Mouse (Mus musculus): Measurements from ENCODE around the gene Arhgap17.

- no peak for TF ChIP-seq POLR2A (IDR thresholded peaks at IDR 0.05; ENCODE audit: control insufficient read depth in 1 of 2, insufficient read depth in 1 of 2, low read depth in 1 of 2, low read length in 2 of 2, poor library complexity in 1 of 2)
- no peak for TF ChIP-seq CTCF (IDR thresholded peaks at IDR 0.05 in 2 of 3, conservative IDR thresholded peaks at IDR 0.05 in 1 of 3; ENCODE audit: control insufficient read depth in 1 of 3, insufficient read depth in 1 of 3, low read depth in 2 of 3, low read length in 3 of 3, poor library complexity in 1 of 3, severe bottlenecking in 1 of 3)
- TF ChIP-seq ELF1 (IDR thresholded peaks at IDR 0.05; ENCODE audit: low read depth, low read length), result no peak
- no peak for TF ChIP-seq POLR2AphosphoS5 (IDR thresholded peaks at IDR 0.05; ENCODE audit: borderline replicate concordance, low read depth, low read length)
- no peak for TF ChIP-seq SMC3 (IDR thresholded peaks at IDR 0.05; ENCODE audit: low read depth, low read length)
- TF ChIP-seq GABPA (IDR thresholded peaks at IDR 0.05; ENCODE audit: low read depth, low read length), result no peak
- TF ChIP-seq POLR2AphosphoS2 (IDR thresholded peaks at IDR 0.05; ENCODE audit: low read length), result no peak
- no peak for TF ChIP-seq MAX (IDR thresholded peaks at IDR 0.05; ENCODE audit: low read length)
- TF ChIP-seq USF2 (IDR thresholded peaks at IDR 0.05; ENCODE audit: borderline replicate concordance in 1 of 2, insufficient read depth in 1 of 2, low read depth in 1 of 2, low read length in 2 of 2), result no peak
- TF ChIP-seq TCF12 (IDR thresholded peaks at IDR 0.05; ENCODE audit: low read depth, low read length), result no peak
- no peak for TF ChIP-seq ZNF384 (IDR thresholded peaks at IDR 0.05; ENCODE audit: low read depth, low read length)
- no peak for TF ChIP-seq UBTF (IDR thresholded peaks at IDR 0.05; ENCODE audit: borderline replicate concordance, insufficient read depth, low read depth, low read length)
- TF ChIP-seq TBP (IDR thresholded peaks at IDR 0.05; ENCODE audit: low read depth, low read length), result no peak
- no peak for TF ChIP-seq MYC (IDR thresholded peaks at IDR 0.05; ENCODE audit: low read depth, low read length)
These were observed 37.3 kb upstream of the Arhgap17 start for GRCm38 (mm10) chr7:123406988-123407387.
